Mouse (Mus musculus): ENCODE data around the gene Slfn9. TPM values are rescaled to one million over a fixed set of nuclear protein-coding genes. Genes with fewer than 3 reads are reported as not detected.
"Not testable (repeated sequence)": the region's sequence is repeated elsewhere in the genome, so short reads cannot be mapped to it uniquely, and the experiment has no call there.

The Slfn9 gene
- under 1 TPM; 0.27 to 0.49 TPM for total RNA-seq (2021)
- long read RNA-seq, experiment 1: 0 reads
- long read RNA-seq, experiment 2: 0 reads

DNA sequence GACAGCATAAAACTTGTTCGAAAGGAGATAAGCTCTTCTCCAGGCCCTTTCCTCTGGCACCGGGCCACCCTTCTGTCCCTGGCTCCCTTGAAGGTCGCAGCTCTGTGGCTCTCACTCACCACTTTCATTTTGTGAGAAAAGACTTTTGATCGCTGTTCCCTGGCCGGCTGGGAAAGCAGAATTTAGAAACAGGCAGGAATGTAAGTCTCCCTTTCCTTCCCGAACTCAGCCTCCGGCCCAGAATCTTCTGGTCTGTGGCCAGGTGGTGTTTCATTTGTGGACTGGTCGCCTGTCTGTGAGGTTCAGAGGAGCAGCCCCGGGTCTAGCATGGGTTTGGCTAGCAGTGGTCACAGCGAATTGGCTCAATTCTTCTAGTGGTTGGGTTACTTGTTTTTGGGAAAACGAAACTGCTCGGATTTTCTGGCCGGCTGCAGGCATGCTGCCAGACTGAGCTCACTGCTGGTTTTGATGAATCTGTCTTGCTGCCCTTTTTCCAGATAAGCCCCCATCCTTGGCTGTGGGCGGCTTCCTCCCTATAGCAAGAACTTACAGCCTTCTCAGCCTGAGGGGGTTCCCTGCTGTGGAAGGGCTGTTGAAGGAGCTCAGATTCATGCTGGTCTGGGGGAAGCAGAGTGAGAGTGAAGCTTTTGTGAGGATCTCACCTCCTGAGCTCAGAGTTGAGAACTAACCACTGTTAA is at the start of gene Slfn9:
Gene Slfn9 (minus strand): TSS at position 362 of the 698 bp plus-strand sequence.
- no peak for DNase-seq (ENCODE audit: low spot score in 2 of 2)
- no peak within 1 kb of the TSS; the same call in 1 of the 2 replicates for H3K27ac ChIP-seq
- TF ChIP-seq CTCF (conservative IDR thresholded peaks at IDR 0.05): no peak
- H3K4me3 ChIP-seq: peak within 1 kb of the TSS; percentile 58

DNA sequence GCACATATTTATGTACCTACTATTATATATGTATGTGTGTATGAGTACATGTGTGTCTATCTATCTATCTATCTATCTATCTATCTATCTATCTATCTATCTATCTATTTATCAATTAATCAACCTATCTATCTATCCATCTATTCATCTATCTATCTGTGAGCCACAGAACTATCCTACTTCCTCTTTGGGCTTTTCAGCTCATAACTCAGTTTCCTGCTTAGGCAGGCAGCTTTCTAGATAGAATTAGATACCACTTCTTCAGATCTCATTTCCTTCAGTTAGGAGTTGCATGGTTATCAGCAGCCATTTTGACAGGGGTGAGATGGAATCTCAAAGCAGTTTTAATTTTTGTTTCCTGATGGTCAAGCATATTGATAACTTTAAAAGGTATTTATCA is 49.4 kb upstream of the Slfn9 start:
- TF ChIP-seq CTCF (conservative IDR thresholded peaks at IDR 0.05): no peak

DNA sequence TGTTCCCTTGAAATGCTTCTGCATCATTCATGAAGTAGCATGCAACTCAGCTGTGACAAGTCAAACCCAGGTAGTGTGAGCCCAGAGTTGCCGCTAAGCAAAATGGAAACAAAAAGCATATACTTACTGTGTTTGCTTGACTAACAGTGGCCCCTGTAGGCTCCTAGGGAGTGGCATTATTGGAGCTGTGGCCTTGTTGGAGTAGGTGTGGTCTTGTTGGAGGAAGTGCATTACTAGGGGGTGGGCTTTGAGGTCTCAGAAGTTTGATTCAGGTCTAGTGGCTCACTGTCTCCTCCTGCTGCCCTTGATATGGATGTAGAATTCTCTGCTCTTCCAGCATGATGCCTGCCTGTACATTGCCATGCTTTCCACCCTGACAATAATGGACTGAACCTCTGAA is 48.7 kb upstream of the Slfn9 start:
- TF ChIP-seq CTCF (conservative IDR thresholded peaks at IDR 0.05): no peak
- no peak overlapping the region for H3K27ac ChIP-seq
- no peak overlapping the region for H3K4me3 ChIP-seq
- no peak for DNase-seq (ENCODE audit: low spot score in 2 of 2)

More for the DNA sequence above, 49.4 kb upstream of the Slfn9 start:
- Histone ChIP-seq H3K27ac (no peak overlapping the region), H3K4me3 (no peak overlapping the region)
- no peak for DNase-seq (ENCODE audit: low spot score in 2 of 2)

DNA sequence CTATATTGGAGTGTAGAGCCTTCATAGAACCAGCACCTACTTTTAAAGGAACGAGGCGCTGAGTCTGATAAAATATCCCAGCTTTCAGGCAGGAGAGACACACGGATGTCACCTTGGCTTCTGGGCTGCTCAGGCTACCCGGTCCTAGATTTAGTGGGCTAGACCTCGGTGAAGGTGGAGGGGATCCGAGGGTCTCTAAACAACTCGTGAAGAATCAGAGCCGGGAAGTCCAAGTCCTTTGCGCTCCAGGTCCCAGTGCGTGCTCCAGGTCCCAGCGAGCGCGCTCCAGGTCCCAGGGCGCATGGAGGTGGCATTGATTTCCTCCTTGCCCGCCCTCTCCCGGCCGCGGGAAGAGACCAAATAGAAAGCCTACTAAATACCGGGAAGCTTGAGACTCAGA is 48.2 kb upstream of the Slfn9 start:
- Histone ChIP-seq H3K4me3 (no peak overlapping the region), H3K27ac (no peak overlapping the region)
- DNase-seq (ENCODE audit: low spot score in 2 of 2): no peak
- no peak for TF ChIP-seq CTCF (conservative IDR thresholded peaks at IDR 0.05)

DNA sequence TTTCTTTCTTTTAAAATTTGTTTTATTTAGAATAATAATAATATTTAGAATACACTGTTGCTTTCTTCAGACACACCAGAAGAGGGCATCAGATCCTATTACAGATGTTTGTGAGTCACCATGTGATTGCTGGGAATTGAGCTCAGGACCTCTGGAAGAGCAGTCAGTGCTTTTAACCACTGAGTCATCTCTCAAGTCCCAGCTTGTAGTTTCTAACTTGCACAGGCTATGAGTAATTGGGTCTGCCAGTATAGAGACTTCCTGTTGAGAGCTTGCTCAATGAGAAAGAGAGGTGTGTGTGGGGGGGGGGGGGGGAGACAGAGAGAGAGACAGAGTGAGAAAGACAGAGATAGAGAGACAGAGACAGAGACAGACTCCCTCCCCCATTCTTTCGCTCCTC is 47.5 kb upstream of the Slfn9 start:
- H3K27ac ChIP-seq: no peak overlapping the region
- TF ChIP-seq CTCF (conservative IDR thresholded peaks at IDR 0.05): no peak
- no peak for DNase-seq (ENCODE audit: low spot score in 2 of 2)
- no peak overlapping the region for H3K4me3 ChIP-seq

DNA sequence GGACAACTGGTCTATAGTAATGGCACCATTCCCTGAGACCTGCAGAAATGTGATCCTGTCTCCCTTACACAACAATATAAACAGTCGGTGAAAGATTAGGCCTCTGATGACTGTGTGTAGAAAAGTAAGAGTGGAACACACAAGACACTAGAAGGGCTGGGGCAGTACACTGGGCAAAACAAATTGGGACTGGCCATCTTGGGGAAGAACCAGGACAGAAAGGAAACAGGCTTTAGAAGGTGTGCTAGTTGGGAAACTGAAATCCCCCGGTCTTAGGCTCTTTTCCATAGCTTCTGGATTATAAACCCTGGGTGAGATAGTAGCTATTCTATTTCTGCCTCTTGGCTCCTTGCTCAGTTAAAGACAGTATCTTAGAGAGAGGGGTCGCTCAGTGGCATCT is 47.1 kb upstream of the Slfn9 start:
- not testable (repeated sequence) for DNase-seq (ENCODE audit: low spot score in 2 of 2); H3K27ac ChIP-seq; H3K4me3 ChIP-seq

DNA sequence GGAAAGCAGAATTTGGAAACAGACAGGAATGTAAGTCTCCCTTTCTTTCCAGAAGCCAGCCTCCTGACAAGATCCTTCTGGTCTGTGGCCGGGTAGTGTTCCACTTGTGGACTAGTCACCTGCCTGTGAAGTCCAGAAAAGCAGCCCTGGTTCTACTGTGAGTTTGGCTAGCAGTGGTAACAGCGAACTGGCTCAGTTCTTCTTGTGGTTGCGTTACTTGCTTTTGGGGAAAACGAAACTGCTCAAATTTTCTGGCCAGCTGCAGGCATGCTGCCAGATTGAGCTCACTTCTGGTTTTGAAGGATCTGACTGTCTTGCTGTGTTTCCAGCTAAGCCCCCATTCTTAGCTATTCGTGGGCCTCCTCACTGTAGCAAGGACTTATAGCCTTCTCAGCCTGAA is 29.0 kb upstream of the Slfn9 start, which contains the start of gene Slfn8:
Gene Slfn8 (minus strand): TSS at position 190 of the 400 bp plus-strand sequence.
- TF ChIP-seq CTCF (conservative IDR thresholded peaks at IDR 0.05): no peak
- H3K27ac ChIP-seq: peak within 1 kb of the TSS; percentile 18; the same call in 1 of the 2 replicates
- peak within 1 kb of the TSS; percentile 24; the same call in 1 of the 2 replicates for H3K4me3 ChIP-seq
- no peak for DNase-seq (ENCODE audit: low spot score in 2 of 2)

DNA sequence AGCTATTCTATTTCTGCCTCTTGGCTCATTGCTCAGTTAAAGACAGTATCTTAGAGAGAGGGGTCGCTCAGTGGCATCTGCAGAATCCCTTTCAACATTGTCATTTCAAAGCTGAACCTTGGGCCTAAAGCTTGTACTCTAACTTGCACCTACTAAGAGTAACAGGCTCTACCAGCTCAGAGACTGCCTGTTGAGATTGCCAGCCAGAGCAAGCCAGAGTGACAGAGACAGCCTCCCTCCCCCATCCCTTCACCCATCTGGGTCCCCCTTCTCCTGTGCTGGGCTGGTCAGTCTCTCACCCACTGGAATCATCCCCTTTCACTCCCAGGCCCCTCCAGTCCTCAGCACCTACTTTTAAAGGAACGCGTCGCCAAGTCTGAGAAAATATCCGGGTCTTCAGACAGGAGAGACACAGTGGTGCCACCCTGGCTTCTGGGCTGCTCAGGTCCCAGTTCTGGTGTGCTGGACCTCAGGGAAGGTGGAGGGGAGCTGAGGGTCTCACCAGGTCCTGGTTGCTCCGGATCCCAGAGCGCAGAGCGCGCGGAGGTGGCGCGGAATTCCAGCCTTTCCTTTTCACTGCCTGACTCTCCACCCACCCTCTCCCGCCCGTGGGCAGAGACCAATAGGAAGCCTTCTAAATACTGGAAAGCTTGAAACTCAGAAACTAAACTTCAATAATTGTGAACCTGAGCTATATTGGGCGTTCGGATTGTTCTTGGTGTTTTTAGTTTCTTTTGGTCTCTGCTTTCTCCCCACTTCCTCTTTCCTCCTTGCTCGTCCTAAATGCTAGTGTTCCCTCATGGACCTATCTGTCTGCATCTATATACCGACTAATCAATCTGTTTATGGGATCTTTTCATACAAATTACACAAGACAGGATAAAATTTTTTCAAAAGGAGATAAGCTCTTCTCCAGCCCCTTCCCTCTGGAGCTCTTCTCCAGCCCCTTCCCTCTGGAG is 28.2 kb upstream of the Slfn9 start:
- peak overlapping the region; percentile 18; the same call in 1 of the 2 replicates for H3K27ac ChIP-seq
- peak overlapping the region; percentile 24; the same call in 1 of the 2 replicates for H3K4me3 ChIP-seq
- not testable (repeated sequence) for DNase-seq (ENCODE audit: low spot score in 2 of 2)

DNA sequence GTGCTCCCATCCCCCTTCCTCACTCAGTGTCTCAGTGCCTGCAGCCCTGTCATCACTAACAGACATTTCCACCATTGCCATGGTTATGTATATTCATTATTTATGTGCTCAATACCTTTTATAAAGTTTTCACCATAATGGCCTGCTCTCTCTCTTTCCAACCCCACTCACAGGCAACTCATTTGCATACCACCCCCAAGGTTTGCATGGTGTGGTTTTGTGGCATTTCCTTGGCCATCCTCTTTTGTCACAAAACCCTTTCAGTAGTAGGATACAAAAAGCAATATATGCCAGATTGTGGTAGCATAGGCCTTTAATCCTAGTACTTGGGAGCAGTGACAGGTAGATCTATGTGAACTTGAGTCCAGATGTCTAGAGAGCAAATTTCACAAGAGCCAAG is 24.5 kb upstream of the Slfn9 start:
- no peak for TF ChIP-seq CTCF (conservative IDR thresholded peaks at IDR 0.05)
- Histone ChIP-seq H3K4me3 (no peak overlapping the region), H3K27ac (no peak overlapping the region)
- no peak for DNase-seq (ENCODE audit: low spot score in 2 of 2)

DNA sequence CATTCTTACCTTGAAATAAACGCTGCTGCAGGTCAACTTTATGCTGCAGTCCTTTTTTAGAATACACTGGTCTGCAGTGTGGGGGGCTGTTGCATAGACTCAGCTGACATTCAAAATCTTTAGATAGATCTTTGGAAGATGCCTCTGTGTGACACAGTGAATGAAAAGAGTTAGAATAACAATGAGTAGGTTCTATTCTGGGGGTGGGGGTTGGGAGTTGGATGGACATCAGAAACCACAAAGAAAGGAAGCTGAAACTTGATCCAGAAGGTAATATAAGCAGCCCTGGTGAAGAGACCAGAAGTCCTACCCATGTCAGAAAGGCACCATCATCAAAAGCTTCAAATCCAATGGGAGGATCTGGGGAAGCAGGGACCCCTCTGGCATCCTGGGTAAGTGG is 21.7 kb upstream of the Slfn9 start:
- no peak for DNase-seq (ENCODE audit: low spot score in 2 of 2)
- TF ChIP-seq CTCF (conservative IDR thresholded peaks at IDR 0.05): no peak
- H3K4me3 ChIP-seq: no peak overlapping the region
- H3K27ac ChIP-seq: no peak overlapping the region

DNA sequence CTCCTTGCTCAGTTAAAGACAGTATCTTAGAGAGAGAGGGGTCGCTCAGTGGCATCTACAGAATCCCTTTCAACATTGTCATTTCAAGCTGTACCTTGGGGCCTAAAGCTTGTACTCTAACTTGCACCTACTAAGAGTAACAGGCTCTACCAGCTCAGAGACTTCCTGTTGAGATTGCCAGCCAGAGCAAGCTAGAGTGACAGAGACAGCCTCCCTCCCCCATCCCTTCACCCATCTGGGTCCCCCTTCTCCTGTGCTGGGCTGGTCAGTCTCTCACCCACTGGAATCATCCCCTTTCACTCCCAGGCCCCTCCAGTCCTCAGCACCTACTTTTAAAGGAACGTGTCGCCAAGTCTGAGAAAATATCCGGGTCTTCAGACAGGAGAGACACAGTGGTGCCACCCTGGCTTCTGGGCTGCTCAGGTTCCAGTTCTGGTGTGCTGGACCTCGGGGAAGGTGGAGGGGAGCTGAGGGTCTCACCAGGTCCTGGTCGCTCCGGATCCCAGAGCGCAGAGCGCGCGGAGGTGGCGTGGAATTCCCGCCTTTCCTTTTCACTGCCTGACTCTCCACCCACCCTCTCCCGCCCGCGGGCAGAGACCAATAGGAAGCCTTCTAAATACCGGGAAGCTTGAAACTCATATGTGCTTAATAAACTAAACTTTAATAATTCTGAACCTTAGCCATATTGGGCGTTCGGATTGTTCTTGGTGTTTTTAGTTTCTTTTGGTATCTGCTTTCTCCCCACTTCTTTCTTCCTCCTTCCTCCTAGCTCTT is 831 bp downstream of the Slfn9 start:
- not testable (repeated sequence) for H3K27ac ChIP-seq; DNase-seq (ENCODE audit: low spot score in 2 of 2)
- peak overlapping the region; percentile 58 for H3K4me3 ChIP-seq

DNA sequence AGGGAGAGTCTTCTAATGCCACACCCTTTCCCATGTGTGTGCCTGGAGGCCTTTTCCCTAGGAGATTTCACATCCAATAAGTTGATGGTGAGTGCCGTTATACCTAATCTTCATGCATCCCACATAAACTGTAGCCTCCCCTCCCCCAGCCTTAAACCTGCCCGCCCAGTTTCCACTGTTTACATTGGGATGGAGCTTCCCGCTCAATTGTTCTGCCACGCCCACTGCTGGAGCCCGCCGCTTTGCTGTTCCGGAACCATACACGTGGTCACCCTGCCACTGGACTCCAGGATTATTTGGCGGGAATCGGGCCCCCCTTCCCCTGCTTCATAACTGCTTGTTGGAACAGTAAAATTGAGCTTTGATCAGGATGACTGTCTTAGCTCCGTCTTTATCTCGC is 2.3 kb downstream of the Slfn9 start:
- Histone ChIP-seq H3K27ac (no peak overlapping the region), H3K4me3 (no peak overlapping the region)
- no peak for DNase-seq (ENCODE audit: low spot score in 2 of 2)
- TF ChIP-seq CTCF (conservative IDR thresholded peaks at IDR 0.05): no peak

DNA sequence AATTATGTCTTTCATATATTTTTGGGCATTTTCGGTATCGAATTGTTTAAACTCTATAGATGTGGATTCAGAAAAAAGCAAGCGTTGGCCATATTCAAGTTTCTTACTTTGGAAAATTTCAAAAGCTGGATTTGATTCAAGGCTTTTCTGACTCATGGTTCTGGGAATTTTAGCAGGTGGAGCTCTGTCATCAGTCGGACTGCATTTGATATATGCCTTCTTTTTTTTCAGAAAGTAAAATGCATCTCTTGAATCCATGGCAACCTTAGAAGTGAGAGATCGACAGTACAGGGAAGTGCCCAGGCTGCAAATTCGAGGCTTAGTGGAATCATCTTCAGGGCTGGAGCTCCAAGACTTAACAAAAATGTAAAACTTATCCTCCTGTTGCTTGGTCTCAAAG is 4.0 kb downstream of the Slfn9 start:
- Histone ChIP-seq H3K27ac (no peak overlapping the region), H3K4me3 (no peak overlapping the region)
- DNase-seq (ENCODE audit: low spot score in 2 of 2): no peak
- no peak for TF ChIP-seq CTCF (conservative IDR thresholded peaks at IDR 0.05)
